Mouse (Mus musculus) heart, embryonic 10.5 days (tissue): ENCODE data around the gene Txndc2. TPM values are rescaled to one million over a fixed set of nuclear protein-coding genes. Genes with fewer than 3 reads are reported as not detected.
A peak's percentile ranks its signal among the peaks of the same experiment; 100 is the strongest.

Source experiments
- DNase-seq: peaks from one replicate; pipeline ENCODE4 v3.0.0-alpha.2; 2017; ENCODE audit warnings: low spot score
- H3K27ac ChIP-seq: fragments of 300-500 bp; sonication (generic); 2 replicates; pipeline ENCODE4 v1.5.1; 2016; ENCODE audit warnings: mild to moderate bottlenecking
- H3K27me3 ChIP-seq: fragments of 300-500 bp; sonication (generic); 2 replicates; pipeline ENCODE4 v1.6.1; 2016; ENCODE audit warnings: mild to moderate bottlenecking; ENCODE audit not compliant: poor library complexity, insufficient read depth, severe bottlenecking
- H3K36me3 ChIP-seq: fragments of 300-500 bp; sonication (generic); 2 replicates; pipeline ENCODE4 v1.6.1; 2016; ENCODE audit warnings: mild to moderate bottlenecking, moderate library complexity
- H3K4me1 ChIP-seq: fragments of 300-500 bp; sonication (generic); 2 replicates; pipeline ENCODE4 v1.6.1; 2016; ENCODE audit warnings: mild to moderate bottlenecking
- H3K4me3 ChIP-seq: fragments of 300-500 bp; sonication (generic); 2 replicates; pipeline ENCODE4 v1.5.1; 2016; ENCODE audit warnings: mild to moderate bottlenecking, moderate library complexity
- H3K9me3 ChIP-seq: fragments of 300-500 bp; sonication (generic); 2 replicates; pipeline ENCODE4 v1.6.1; 2016; ENCODE audit warnings: mild to moderate bottlenecking, moderate library complexity
- WGBS: fragments of 180-500 bp; shearing (Covaris S2); methylation state at CpG from one replicate; pipeline ENCODE4 v1.1.7; 2016; 5-methylcytosine and 5-hydroxymethylcytosine counted together
- polyA plus RNA-seq: library from polyadenylated mRNA; unstranded; fragments of >200 nt; fragmentation: Nextera tagmentation; extraction: Ambion mirVana; gene quantifications from 2 replicates; pipeline ENCODE4 v1.2.1, GENCODE M21; 2016

The Txndc2 gene
- polyA plus RNA-seq, 1 experiment from 2014 or later: not detected

DNA sequence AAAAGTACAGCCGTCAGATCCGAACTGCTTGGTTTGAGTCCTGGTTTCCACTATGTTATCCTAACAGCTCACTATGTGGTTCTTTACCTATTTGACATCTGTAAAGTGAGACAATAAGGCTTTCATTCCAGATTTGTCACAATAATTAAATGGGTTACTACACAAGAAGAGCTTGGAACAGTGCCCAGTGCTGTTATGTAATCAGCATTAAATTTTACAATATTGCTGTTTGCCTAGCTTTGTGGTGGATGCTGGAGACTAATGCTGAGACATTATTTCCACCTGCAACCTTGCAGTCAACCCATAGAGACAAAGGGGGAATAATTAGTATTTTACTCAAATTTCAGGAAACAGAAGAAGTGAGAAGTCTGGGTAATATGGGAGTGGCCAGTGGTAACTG is 23.5 kb downstream of the Txndc2 start:
- no peaks in the 10 kb centered on the region for H3K27me3 ChIP-seq
- H3K27ac ChIP-seq: no peak overlapping the region
- H3K4me3 ChIP-seq: no peak overlapping the region
- no peak for DNase-seq
- no peaks in the 10 kb centered on the region for H3K36me3 ChIP-seq
- no peaks in the 10 kb centered on the region for H3K4me1 ChIP-seq
- no peaks in the 10 kb centered on the region for H3K9me3 ChIP-seq
- WGBS: 91% methylated on average over 2 of the region's 2 CpGs

GRCm38 (mm10) chr17:65615678-65616077 is 26.3 kb downstream of the Txndc2 start:
- Histone ChIP-seq H3K4me1 (peaks cover 6% of the 10 kb centered on the region; the same call in 1 of the 2 replicates), H3K9me3 (no peaks in the 10 kb centered on the region), H3K36me3 (no peaks in the 10 kb centered on the region), H3K4me3 (no peak overlapping the region), H3K27ac (no peak overlapping the region), H3K27me3 (no peaks in the 10 kb centered on the region)
- no peak for DNase-seq
- WGBS: 58% methylated on average over 3 of the region's 3 CpGs

- H3K27ac ChIP-seq: peak overlapping the region; percentile 99
- WGBS: 5% methylated on average over 9 of the region's 9 CpGs
- H3K9me3 ChIP-seq: no peaks in the 10 kb centered on the region
- DNase-seq: no peak
- H3K4me1 ChIP-seq: peaks cover 11% of the 10 kb centered on the region
- H3K27me3 ChIP-seq: no peaks in the 10 kb centered on the region
- peak overlapping the region; percentile 89 for H3K4me3 ChIP-seq
- H3K36me3 ChIP-seq: no peaks in the 10 kb centered on the region
These were observed 27.5 kb downstream of the Txndc2 start for GRCm38 (mm10) chr17:65614431-65614830.

- peak within 1 kb of the TSS; percentile 99 for H3K27ac ChIP-seq
- no peaks in the 10 kb centered on the region for H3K9me3 ChIP-seq
- WGBS: under 1% methylated on average over 85 of the region's 85 CpGs
- no peaks in the 10 kb centered on the region for H3K36me3 ChIP-seq
- H3K27me3 ChIP-seq: no peaks in the 10 kb centered on the region
- peak within 1 kb of the TSS; percentile 89 for H3K4me3 ChIP-seq
- peak; percentile 97 for DNase-seq
- peaks cover 18% of the 10 kb centered on the region for H3K4me1 ChIP-seq
These were observed 28.2 kb downstream of the Txndc2 start, which contains the start of gene Vapa for GRCm38 (mm10) chr17:65613463-65614412. TSS of gene Vapa (minus strand) at chr17:65613555.

- Histone ChIP-seq H3K27ac (peak overlapping the region; percentile 99), H3K36me3 (no peaks in the 10 kb centered on the region), H3K4me1 (peaks cover 24% of the 10 kb centered on the region), H3K4me3 (peak overlapping the region; percentile 89), H3K27me3 (no peaks in the 10 kb centered on the region), H3K9me3 (no peaks in the 10 kb centered on the region)
- DNase-seq: no peak
- under 1% methylated on average over 39 of the region's 42 CpGs for WGBS
These were observed 28.9 kb downstream of the Txndc2 start for GRCm38 (mm10) chr17:65613142-65613462.

GRCm38 (mm10) chr17:65612391-65613141 is 29.4 kb downstream of the Txndc2 start:
- H3K9me3 ChIP-seq: no peaks in the 10 kb centered on the region
- 3% methylated on average over 91 of the region's 91 CpGs for WGBS
- peak overlapping the region; percentile 89 for H3K4me3 ChIP-seq
- no peaks in the 10 kb centered on the region for H3K36me3 ChIP-seq
- H3K27me3 ChIP-seq: no peaks in the 10 kb centered on the region
- H3K27ac ChIP-seq: peak overlapping the region; percentile 99
- H3K4me1 ChIP-seq: peaks cover 29% of the 10 kb centered on the region
- no peak for DNase-seq

DNA sequence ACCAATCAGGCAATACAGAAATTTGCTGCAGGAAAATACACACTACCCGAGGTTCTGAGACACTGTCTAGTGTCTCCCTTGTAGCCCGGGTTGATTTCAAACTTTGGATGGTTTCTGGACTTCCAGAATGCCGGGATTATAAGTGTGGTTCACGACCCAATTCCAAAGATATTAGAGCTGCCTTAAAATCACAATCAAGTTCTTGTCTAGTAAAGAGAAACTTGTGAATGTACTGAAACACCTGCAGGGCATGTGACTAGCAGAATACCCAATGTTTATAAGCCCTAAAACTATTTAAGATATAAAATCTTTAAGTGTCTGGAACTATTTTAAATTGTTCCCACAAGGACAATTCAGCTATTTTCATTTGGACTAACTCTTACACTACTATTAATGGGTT is 30.2 kb downstream of the Txndc2 start:
- peaks cover 36% of the 10 kb centered on the region for H3K4me1 ChIP-seq
- no peaks in the 10 kb centered on the region for H3K9me3 ChIP-seq
- 13% methylated on average over 4 of the region's 4 CpGs for WGBS
- H3K27ac ChIP-seq: no peak overlapping the region
- H3K4me3 ChIP-seq: peak overlapping the region; percentile 89
- no peaks in the 10 kb centered on the region for H3K36me3 ChIP-seq
- no peaks in the 10 kb centered on the region for H3K27me3 ChIP-seq
- DNase-seq: no peak

DNA sequence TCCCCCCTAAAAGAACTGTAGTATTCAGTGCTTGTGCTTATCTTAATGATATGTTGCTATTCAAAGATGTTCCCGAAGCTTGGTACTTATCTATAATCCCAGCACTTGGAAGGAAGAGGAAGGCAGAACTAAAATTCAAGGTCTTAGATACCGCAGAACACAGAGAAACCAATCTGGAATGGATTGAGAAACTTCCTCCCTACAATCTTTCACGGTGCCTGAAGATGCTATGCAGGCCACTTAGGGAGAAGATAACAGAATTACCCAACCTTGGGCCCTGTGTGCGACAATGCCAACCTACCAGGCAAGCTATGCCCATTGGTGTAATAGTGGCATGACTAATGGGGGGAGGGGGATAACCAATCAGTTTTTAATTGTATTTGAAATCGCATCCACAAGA is 33.2 kb downstream of the Txndc2 start:
- 24% methylated on average over 5 of the region's 5 CpGs for WGBS
- Histone ChIP-seq H3K9me3 (no peaks in the 10 kb centered on the region), H3K4me1 (peaks cover 63% of the 10 kb centered on the region), H3K4me3 (no peak overlapping the region), H3K27ac (no peak overlapping the region), H3K27me3 (no peaks in the 10 kb centered on the region), H3K36me3 (no peaks in the 10 kb centered on the region)
- no peak for DNase-seq

DNA sequence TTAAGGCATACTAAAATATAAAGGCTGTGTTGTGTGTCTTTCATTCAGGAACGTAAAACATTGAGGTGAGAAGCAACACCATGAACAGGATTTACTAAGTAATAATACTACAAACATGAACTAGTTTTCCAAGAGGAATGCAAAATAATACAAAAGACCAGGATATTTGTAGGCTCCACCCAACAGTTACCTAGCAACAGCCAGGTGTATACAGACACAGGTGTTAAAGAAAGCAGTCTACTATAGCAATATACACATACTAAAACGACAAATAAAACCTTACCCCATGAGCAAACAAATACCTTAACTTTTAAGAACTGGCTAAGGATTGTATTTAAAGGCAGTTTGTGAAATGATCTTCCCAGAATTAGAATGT is 33.7 kb downstream of the Txndc2 start:
- Histone ChIP-seq H3K27ac (no peak overlapping the region), H3K27me3 (no peaks in the 10 kb centered on the region), H3K4me1 (peaks cover 64% of the 10 kb centered on the region), H3K4me3 (no peak overlapping the region), H3K9me3 (no peaks in the 10 kb centered on the region), H3K36me3 (no peaks in the 10 kb centered on the region)
- WGBS: 81% methylated on average over 2 of the region's 2 CpGs
- no peak for DNase-seq

DNA sequence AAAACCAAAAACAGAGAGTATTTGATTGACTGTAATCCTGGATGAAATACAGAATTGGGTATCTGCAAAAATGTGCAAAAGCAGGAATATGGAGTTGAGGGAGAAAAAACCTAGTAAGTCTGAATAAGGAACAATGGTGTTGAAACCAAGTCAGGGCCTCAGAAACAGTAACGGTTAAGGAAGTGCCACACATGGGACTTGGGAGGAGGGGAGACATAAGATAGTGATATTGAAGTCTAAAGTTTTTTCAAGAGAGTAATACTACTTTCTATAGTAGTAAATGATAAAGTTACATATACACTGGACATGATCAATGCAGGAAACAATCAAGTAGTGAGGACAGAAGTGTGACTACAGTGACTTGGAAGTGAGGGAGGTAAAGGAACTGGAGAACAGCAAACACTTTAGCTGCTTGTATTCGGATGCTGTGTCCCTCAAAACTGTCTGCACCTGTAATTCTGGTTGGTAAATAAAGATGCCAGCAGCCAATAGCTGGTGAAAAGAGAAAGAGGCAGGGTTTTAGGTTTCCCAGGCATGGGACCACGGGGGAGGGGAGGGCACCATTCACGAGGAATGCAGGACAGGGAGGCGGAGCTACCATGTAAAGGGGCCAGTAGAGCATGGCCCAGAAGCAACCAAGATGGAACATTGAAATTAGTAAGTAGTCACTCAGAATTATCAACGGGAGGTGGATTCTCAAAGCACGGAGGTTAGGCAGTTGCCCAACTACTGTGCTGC is 34.2 kb downstream of the Txndc2 start:
- Histone ChIP-seq H3K36me3 (no peaks in the 10 kb centered on the region), H3K4me1 (peaks cover 64% of the 10 kb centered on the region), H3K27ac (no peak overlapping the region), H3K4me3 (no peak overlapping the region), H3K27me3 (no peaks in the 10 kb centered on the region), H3K9me3 (no peaks in the 10 kb centered on the region)
- WGBS: 46% methylated on average over 7 of the region's 7 CpGs
- DNase-seq: no peak

- Histone ChIP-seq H3K27ac (no peak overlapping the region), H3K4me3 (no peak overlapping the region), H3K4me1 (peaks cover 60% of the 10 kb centered on the region), H3K27me3 (no peaks in the 10 kb centered on the region), H3K36me3 (no peaks in the 10 kb centered on the region), H3K9me3 (no peaks in the 10 kb centered on the region)
- no peak for DNase-seq
- WGBS: 67% methylated on average over 4 of the region's 4 CpGs
These were observed 36.0 kb downstream of the Txndc2 start for GRCm38 (mm10) chr17:65606014-65606413.

DNA sequence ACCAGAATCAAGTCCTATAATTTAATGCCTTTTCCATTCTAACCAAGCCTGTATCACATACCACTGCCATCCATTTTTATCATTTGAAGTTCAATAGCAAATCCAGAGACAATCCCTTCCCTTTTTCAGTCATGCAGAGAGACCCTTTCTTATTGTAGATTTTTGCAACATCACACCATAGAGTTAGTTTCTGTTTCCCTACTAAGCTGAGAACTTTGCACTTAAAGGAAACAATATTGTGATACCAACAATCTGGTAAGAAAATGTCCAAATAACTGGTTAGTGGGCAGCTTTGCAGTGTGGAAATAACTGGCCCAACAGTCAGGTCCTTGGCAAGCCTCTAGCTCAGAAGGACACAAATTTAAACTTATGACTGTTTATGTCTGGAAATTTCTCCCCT is 37.1 kb downstream of the Txndc2 start:
- H3K36me3 ChIP-seq: no peaks in the 10 kb centered on the region
- no peak overlapping the region for H3K4me3 ChIP-seq
- H3K27ac ChIP-seq: no peak overlapping the region
- no peak for DNase-seq
- H3K27me3 ChIP-seq: no peaks in the 10 kb centered on the region
- peaks cover 57% of the 10 kb centered on the region for H3K4me1 ChIP-seq
- H3K9me3 ChIP-seq: no peaks in the 10 kb centered on the region

DNA sequence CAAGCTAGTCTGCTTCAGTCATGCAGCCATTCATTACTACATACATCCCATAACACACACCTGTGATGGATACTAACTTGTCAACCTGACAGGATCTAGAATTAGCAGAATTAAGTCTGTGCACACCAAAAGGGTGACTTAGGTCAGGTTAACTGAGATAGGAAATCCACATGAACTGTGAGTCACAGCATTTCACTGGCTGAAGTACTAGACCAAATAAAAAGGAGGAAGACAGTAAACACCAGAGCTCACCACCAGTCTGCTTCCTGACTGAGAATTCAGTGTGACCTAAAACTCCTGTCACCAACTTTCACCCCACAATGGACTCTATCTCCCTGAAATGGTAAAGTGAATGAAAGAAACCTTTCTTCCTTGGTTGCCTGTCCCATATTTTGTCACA is 37.7 kb downstream of the Txndc2 start:
- Histone ChIP-seq H3K4me3 (no peak overlapping the region), H3K27ac (no peak overlapping the region), H3K4me1 (peaks cover 52% of the 10 kb centered on the region), H3K27me3 (no peaks in the 10 kb centered on the region), H3K36me3 (no peaks in the 10 kb centered on the region), H3K9me3 (no peaks in the 10 kb centered on the region)
- DNase-seq: no peak
